Mouse (Mus musculus) myocyte (in vitro differentiated cells): ENCODE data around the gene Nhp2. TPM values are rescaled to one million over a fixed set of nuclear protein-coding genes. Genes with fewer than 3 reads are reported as not detected.
"Not testable (repeated sequence)": the region's sequence is repeated elsewhere in the genome, so short reads cannot be mapped to it uniquely, and the experiment has no call there.

Source experiments
- H3K27me3 ChIP-seq: one replicate; pipeline ENCODE4 v1.6.1; 2011; ENCODE audit not compliant: control insufficient read depth, insufficient read depth, insufficient read length
- H3K36me3 ChIP-seq: one replicate; pipeline ENCODE4 v1.6.1; 2011; ENCODE audit not compliant: control insufficient read depth, insufficient read depth
- H3K4me2 ChIP-seq: one replicate; pipeline ENCODE4 v1.6.1; 2011; ENCODE audit warnings: low read depth, control low read depth
- H3K4me3 ChIP-seq: one replicate; pipeline ENCODE4 v1.5.1; 2011; ENCODE audit warnings: mild to moderate bottlenecking, control low read depth, moderate library complexity
- H3K79me2 ChIP-seq: one replicate; pipeline ENCODE4 v1.6.1; 2011; ENCODE audit not compliant: control insufficient read depth, insufficient read depth
- H3ac ChIP-seq: one replicate; pipeline ENCODE4 v1.6.1; 2011; ENCODE audit not compliant: control insufficient read depth, insufficient read length
- CEBPB ChIP-seq: IDR thresholded peaks from 2 replicates; pipeline ENCODE4 v1.6.1; 2011; ENCODE audit warnings: mild to moderate bottlenecking, moderate library complexity; ENCODE audit not compliant: poor library complexity, insufficient read depth, severe bottlenecking
- E2F4 ChIP-seq: IDR thresholded peaks from one replicate; pipeline ENCODE4 v1.6.1; 2011; ENCODE audit warnings: mild to moderate bottlenecking, control low read depth, moderate library complexity; ENCODE audit not compliant: insufficient read depth
- MAX ChIP-seq: IDR thresholded peaks from one replicate; pipeline ENCODE4 v1.6.1; 2011; ENCODE audit warnings: low read depth, mild to moderate bottlenecking, control low read depth
- MYOD1 ChIP-seq, 3 experiments: IDR thresholded peaks; one replicate each; pipeline ENCODE4 v1.6.1; 2011; ENCODE audit warnings: control low read depth in 2 of 3, low read depth in 2 of 3, mild to moderate bottlenecking in 2 of 3, moderate library complexity in 1 of 3; ENCODE audit not compliant: insufficient read length in 2 of 3, control insufficient read depth in 1 of 3
- MYOG ChIP-seq, 3 experiments: IDR thresholded peaks; one replicate each; pipeline ENCODE4 v1.6.1; 2011; ENCODE audit warnings: control low read depth in 2 of 3, low read depth in 2 of 3, mild to moderate bottlenecking in 2 of 3; ENCODE audit not compliant: insufficient read length in 2 of 3, control insufficient read depth in 1 of 3, insufficient read depth in 1 of 3
- POLR2A ChIP-seq: IDR thresholded peaks from one replicate; pipeline ENCODE4 v1.6.1; 2011; ENCODE audit warnings: low read depth, mild to moderate bottlenecking, control low read depth, moderate library complexity; ENCODE audit not compliant: insufficient read length
- POLR2AphosphoS2 ChIP-seq: IDR thresholded peaks from one replicate; pipeline ENCODE4 v1.6.1; 2011; ENCODE audit warnings: low read depth, control low read depth; ENCODE audit not compliant: insufficient read length
- REST ChIP-seq: IDR thresholded peaks from one replicate; pipeline ENCODE4 v1.6.1; 2011; ENCODE audit warnings: mild to moderate bottlenecking, control low read depth, moderate library complexity; ENCODE audit not compliant: insufficient read depth, insufficient read length
- SRF ChIP-seq: IDR thresholded peaks from one replicate; pipeline ENCODE4 v1.6.1; 2011; ENCODE audit warnings: low read depth; ENCODE audit not compliant: control insufficient read depth, insufficient read length
- TCF12 ChIP-seq: IDR thresholded peaks from one replicate; pipeline ENCODE4 v1.6.1; 2011; ENCODE audit warnings: mild to moderate bottlenecking, control low read depth; ENCODE audit not compliant: poor library complexity, insufficient read depth, severe bottlenecking
- TCF3 ChIP-seq: IDR thresholded peaks from one replicate; pipeline ENCODE4 v1.6.1; 2011; ENCODE audit warnings: low read depth, control low read depth; ENCODE audit not compliant: insufficient read length
- USF1 ChIP-seq: IDR thresholded peaks from one replicate; pipeline ENCODE4 v1.6.1; 2011; ENCODE audit warnings: low read depth, mild to moderate bottlenecking, control low read depth, moderate library complexity
- polyA plus RNA-seq: library from polyadenylated mRNA; unstranded; fragments of >200 nt; fragmentation: generic; extraction: Trizol; gene quantifications from one replicate; pipeline ENCODE4 v1.2.1, GENCODE M21; 2012; ENCODE audit warnings: missing spikeins

The Nhp2 gene
- polyA plus RNA-seq, 1 experiment = 137 TPM

DNA sequence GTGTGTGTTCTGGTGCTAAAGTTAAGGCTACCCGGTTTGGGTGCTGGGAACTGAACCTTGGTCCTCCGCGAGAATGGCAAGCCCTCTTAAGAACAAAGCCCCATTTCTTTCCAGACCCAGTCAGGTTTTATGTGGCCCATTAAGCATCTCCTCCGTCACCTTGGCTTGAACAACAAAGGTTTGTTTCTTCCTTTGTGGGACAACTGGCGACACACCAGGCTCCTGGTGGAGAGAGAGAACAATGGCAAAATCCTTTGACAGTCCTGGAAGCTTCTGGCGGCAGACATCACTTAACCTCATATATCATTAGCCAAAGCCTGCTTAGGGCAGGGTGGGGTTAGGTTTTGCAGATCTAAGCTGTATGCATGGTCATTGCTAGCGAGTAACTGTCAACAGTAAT lies 43.1 kb downstream of the Nhp2 start:
- no peaks in the 10 kb centered on the region for H3K79me2 ChIP-seq
- H3K4me3 ChIP-seq = no peak overlapping the region
- no peak overlapping the region for H3ac ChIP-seq
- TF ChIP-seq MYOG (IDR thresholded peaks at IDR 0.05; ENCODE audit: control insufficient read depth in 1 of 3, insufficient read depth in 1 of 3, insufficient read length in 2 of 3, low read depth in 2 of 3) = no peak
- no peak for TF ChIP-seq E2F4
- no peak for TF ChIP-seq TCF3
- no peak for TF ChIP-seq REST
- no peak for TF ChIP-seq POLR2AphosphoS2
- TF ChIP-seq USF1 = no peak
- TF ChIP-seq POLR2A = no peak
- TF ChIP-seq TCF12 = no peak
- TF ChIP-seq MYOD1 (IDR thresholded peaks at IDR 0.05; ENCODE audit: control insufficient read depth in 1 of 3, insufficient read length in 2 of 3, low read depth in 2 of 3) = no peak
- no peak for TF ChIP-seq CEBPB
- no peak for TF ChIP-seq MAX
- no peak for TF ChIP-seq SRF
- H3K36me3 ChIP-seq = no peaks in the 10 kb centered on the region
- H3K27me3 ChIP-seq = no peaks in the 10 kb centered on the region
- no peak overlapping the region for H3K4me2 ChIP-seq

DNA sequence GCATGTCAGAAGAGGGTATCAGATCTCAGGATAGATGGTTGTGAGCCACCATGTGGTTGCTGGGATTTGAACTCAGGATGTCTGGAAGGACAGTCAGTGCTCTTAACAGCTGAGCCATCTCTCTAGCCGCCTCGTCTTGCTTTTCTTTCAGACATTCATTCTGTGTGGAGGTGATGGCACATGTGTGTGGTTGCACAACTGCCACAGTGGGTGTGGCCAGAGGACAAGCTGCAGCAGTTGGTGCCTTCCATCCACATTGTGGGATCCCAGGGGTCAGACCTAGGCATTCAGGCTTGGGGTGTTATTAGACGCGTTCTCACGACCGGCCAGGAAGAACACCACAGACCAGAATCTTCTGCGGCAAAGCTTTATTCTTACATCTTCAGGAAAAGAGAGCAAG lies 45.2 kb downstream of the Nhp2 start:
- H3K27me3 ChIP-seq, H3ac ChIP-seq, H3K79me2 ChIP-seq, H3K4me3 ChIP-seq, H3K36me3 ChIP-seq, H3K4me2 ChIP-seq: not testable (repeated sequence)
- TF ChIP-seq MYOD1 (IDR thresholded peaks at IDR 0.05; ENCODE audit: control insufficient read depth in 1 of 3, insufficient read length in 2 of 3, low read depth in 2 of 3) = peak in 2 of 3 experiments; percentile 10 to 64
- 0 out of 2 replicates have a peak, but pooled peaks have one; percentile 17 for TF ChIP-seq CEBPB
- TF ChIP-seq MYOG (IDR thresholded peaks at IDR 0.05; ENCODE audit: control insufficient read depth in 1 of 3, insufficient read depth in 1 of 3, insufficient read length in 2 of 3, low read depth in 2 of 3) = peak in 1 of 3 experiments; percentile 30

DNA sequence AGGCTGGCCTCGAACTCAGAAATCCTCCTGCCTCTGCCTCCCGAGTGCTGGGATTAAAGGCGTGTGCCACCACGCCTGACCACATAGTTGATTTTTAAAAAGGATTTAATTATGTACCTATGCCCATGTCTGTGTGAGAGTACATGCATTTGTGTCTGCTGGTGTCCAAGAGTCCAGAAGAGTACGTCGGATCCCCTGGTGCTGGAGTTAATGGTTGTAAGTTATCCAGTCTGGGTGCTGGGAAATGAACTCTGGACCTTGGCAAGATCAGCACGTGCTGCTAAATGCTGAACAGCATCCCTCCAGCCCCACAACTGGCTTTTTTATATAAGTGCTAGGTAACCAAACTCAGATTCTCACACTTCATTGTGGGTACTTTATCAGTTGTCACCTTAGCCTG lies 51.3 kb downstream of the Nhp2 start:
- TF ChIP-seq TCF3 (no peak), POLR2A (no peak), REST (no peak), MYOG (IDR thresholded peaks at IDR 0.05; ENCODE audit: control insufficient read depth in 1 of 3, insufficient read depth in 1 of 3, insufficient read length in 2 of 3, low read depth in 2 of 3) (no peak), MAX (no peak), CEBPB (no peak), TCF12 (no peak), POLR2AphosphoS2 (no peak), USF1 (no peak), E2F4 (no peak), SRF (no peak), MYOD1 (IDR thresholded peaks at IDR 0.05; ENCODE audit: control insufficient read depth in 1 of 3, insufficient read length in 2 of 3, low read depth in 2 of 3) (no peak)
- Histone ChIP-seq H3ac (no peak overlapping the region), H3K4me2 (no peak overlapping the region), H3K27me3 (no peaks in the 10 kb centered on the region), H3K79me2 (no peaks in the 10 kb centered on the region), H3K36me3 (no peaks in the 10 kb centered on the region), H3K4me3 (no peak overlapping the region)

DNA sequence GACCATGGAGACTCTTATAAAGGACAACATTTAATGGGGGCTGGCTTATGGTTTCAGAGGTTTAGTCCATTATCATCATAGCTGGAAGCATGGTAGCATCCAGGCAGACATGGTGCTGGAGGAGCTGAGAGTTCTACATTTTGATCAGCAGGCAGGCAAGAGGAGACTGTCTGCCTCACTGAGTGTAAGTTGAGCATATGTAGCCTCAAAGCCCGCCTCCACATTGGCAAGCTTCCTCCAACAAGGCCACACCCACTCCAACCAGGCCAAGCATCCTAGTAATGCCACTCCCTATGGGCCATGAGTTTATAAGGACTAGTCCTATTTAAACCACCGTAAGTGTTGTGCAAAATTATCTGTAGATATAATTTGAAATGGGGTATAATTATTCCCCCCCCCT lies 51.8 kb downstream of the Nhp2 start:
- no peak overlapping the region for H3K4me2 ChIP-seq
- TF ChIP-seq MAX (no peak), REST (no peak), POLR2A (no peak), MYOG (IDR thresholded peaks at IDR 0.05; ENCODE audit: control insufficient read depth in 1 of 3, insufficient read depth in 1 of 3, insufficient read length in 2 of 3, low read depth in 2 of 3) (no peak), USF1 (no peak), POLR2AphosphoS2 (no peak), CEBPB (no peak), E2F4 (no peak), TCF12 (no peak), MYOD1 (IDR thresholded peaks at IDR 0.05; ENCODE audit: control insufficient read depth in 1 of 3, insufficient read length in 2 of 3, low read depth in 2 of 3) (no peak), SRF (no peak), TCF3 (no peak)
- H3K27me3 ChIP-seq = no peaks in the 10 kb centered on the region
- no peaks in the 10 kb centered on the region for H3K79me2 ChIP-seq
- no peak overlapping the region for H3K4me3 ChIP-seq
- H3K36me3 ChIP-seq = no peaks in the 10 kb centered on the region
- no peak overlapping the region for H3ac ChIP-seq

DNA sequence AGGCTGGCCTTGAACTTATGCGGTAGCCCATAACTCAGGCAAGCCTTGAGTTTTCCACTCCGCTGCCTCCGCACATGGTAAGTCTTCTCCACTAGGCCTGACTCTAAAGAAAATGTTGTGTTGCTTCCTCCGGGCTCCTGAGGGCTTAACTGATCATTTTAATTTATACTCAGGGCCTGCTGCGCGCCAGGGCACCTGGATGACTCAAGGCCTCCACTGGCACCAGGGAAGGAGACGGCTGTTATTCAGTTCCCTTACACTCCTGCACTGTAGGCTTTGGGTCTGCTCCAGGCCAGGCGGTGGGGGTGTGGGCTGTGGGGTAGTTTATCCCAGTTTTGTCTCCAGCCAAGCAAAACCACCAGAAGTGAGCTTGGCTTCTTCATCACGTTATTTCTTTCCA lies 53.8 kb downstream of the Nhp2 start:
- Histone ChIP-seq H3K36me3 (no peaks in the 10 kb centered on the region), H3K27me3 (no peaks in the 10 kb centered on the region), H3K79me2 (no peaks in the 10 kb centered on the region), H3ac (no peak overlapping the region), H3K4me2 (no peak overlapping the region), H3K4me3 (no peak overlapping the region)
- TF ChIP-seq E2F4 = no peak
- TF ChIP-seq POLR2A = no peak
- TF ChIP-seq SRF = no peak
- no peak for TF ChIP-seq MYOG (IDR thresholded peaks at IDR 0.05; ENCODE audit: control insufficient read depth in 1 of 3, insufficient read depth in 1 of 3, insufficient read length in 2 of 3, low read depth in 2 of 3)
- no peak for TF ChIP-seq TCF3
- no peak for TF ChIP-seq TCF12

Other genes with a start within 250 kb of the Nhp2 start
- gene Phykpl, start 35.0 kb upstream of the Nhp2 start, polyA plus RNA-seq = 7.0 TPM
- gene Hnrnpab, start 12.9 kb upstream of the Nhp2 start, polyA plus RNA-seq = 371 TPM
- 41.0 TPM for gene Rmnd5b, start 16.2 kb downstream of the Nhp2 start, polyA plus RNA-seq
- gene N4bp3, start 31.1 kb downstream of the Nhp2 start, polyA plus RNA-seq = 16.3 TPM
- gene D930048N14Rik, start 31.2 kb downstream of the Nhp2 start, polyA plus RNA-seq = 0.25 TPM
- 27.9 TPM for gene 0610009B22Rik, start 69.1 kb downstream of the Nhp2 start, polyA plus RNA-seq
- gene Sec24a, start 143.9 kb downstream of the Nhp2 start, polyA plus RNA-seq = 6.9 TPM
- 61.7 TPM for gene Sar1b, start 144.0 kb downstream of the Nhp2 start, polyA plus RNA-seq
- gene Jade2, start 237.9 kb downstream of the Nhp2 start, polyA plus RNA-seq = 2.6 TPM